Comparison of ENCODE assay signal across 12 mouse cellular contexts in genomic region chr17:35999356-35999755, GRCm38 (mm10). TPM values are rescaled to one million over a fixed set of nuclear protein-coding genes. Genes with fewer than 3 reads are reported as not detected.
A peak's percentile ranks its signal among the peaks of the same experiment; 100 is the strongest.
DNase-seq lines count a peak whose midpoint lies in the region; ATAC-seq and TF ChIP-seq lines count a peak whose summit lies in the region.
"Had no signal": no experiment of that assay in that cellular context is flagged by ENCODE, and none has a peak within 500 bp of the region (broad histone marks: within the 10 kb centered on the region; RNA-seq: fewer than 3 reads in every experiment).

No protein-coding gene starts in this region.

- TF ChIP-seq CTCF in forebrain, postnatal 0 days (IDR thresholded peaks at IDR 0.05; ENCODE audit: low read depth), result no peak

- no peak for ATAC-seq in liver, embryonic 12.5 days
- no peak for ATAC-seq in forebrain, postnatal 0 days
- ATAC-seq in midbrain, embryonic 14.5 days (ENCODE audit: low FRiP score, low TSS enrichment), result no peak

- peaks cover 86% of the 10 kb centered on the region for H3K4me1 ChIP-seq in liver, embryonic 12.5 days
- H3K4me1 ChIP-seq in forebrain, postnatal 0 days (ENCODE audit: insufficient read depth), result peaks cover 4% of the 10 kb centered on the region; the same call in 1 of the 2 replicates
- peaks cover 4% of the 10 kb centered on the region; the same call in 1 of the 2 replicates for H3K4me1 ChIP-seq in midbrain, embryonic 14.5 days (ENCODE audit: control insufficient read depth, insufficient read depth, low read length)

- H3K9ac ChIP-seq in liver, embryonic 12.5 days, result no peak overlapping the region
- H3K9ac ChIP-seq in forebrain, postnatal 0 days, result no peak overlapping the region
- H3K9ac ChIP-seq in midbrain, embryonic 14.5 days (replicated peaks; ENCODE audit: low read length), result no peak overlapping the region
- H3K9ac ChIP-seq: hindbrain, embryonic 14.5 days; lung, embryonic 14.5 days had no signal

- H3K4me2 ChIP-seq in liver, embryonic 12.5 days, result peak overlapping the region; percentile 56
- no peak overlapping the region for H3K4me2 ChIP-seq in forebrain, postnatal 0 days (ENCODE audit: low read depth)
- no peak overlapping the region for H3K4me2 ChIP-seq in midbrain, embryonic 14.5 days (ENCODE audit: low read length)
- H3K4me2 ChIP-seq: hindbrain, embryonic 14.5 days; lung, embryonic 14.5 days had no signal

- peaks cover 41% of the 10 kb centered on the region for H3K36me3 ChIP-seq in liver, embryonic 12.5 days
- no peaks in the 10 kb centered on the region for H3K36me3 ChIP-seq in forebrain, postnatal 0 days (ENCODE audit: insufficient read depth)
- no peaks in the 10 kb centered on the region for H3K36me3 ChIP-seq in midbrain, embryonic 14.5 days (ENCODE audit: control insufficient read depth, insufficient read depth, low read length)

- 50% methylated on average over 7 of the region's 7 CpGs for WGBS in liver, embryonic 12.5 days (ENCODE audit: insufficient replicate concordance)
- WGBS in forebrain, postnatal 0 days, result 88% methylated on average over 7 of the region's 7 CpGs
- WGBS in midbrain, embryonic 14.5 days, result 94% methylated on average over 7 of the region's 7 CpGs

- peak overlapping the region; percentile 8; the same call in 1 of the 2 replicates for H3K27ac ChIP-seq in liver, embryonic 12.5 days
- H3K27ac ChIP-seq in forebrain, postnatal 0 days (ENCODE audit: low read depth, low read length), result no peak overlapping the region
- H3K27ac ChIP-seq in midbrain, embryonic 14.5 days (replicated peaks; ENCODE audit: low read depth, low read length), result no peak overlapping the region
- H3K27ac ChIP-seq: hindbrain, embryonic 14.5 days; kidney, postnatal 0 days had no signal

- peak overlapping the region; percentile 48 for H3K4me3 ChIP-seq in liver, embryonic 12.5 days
- H3K4me3 ChIP-seq in forebrain, postnatal 0 days (ENCODE audit: low read depth, low read length), result no peak overlapping the region
- H3K4me3 ChIP-seq in midbrain, embryonic 14.5 days (replicated peaks; ENCODE audit: low read depth, low read length), result no peak overlapping the region
- H3K4me3 ChIP-seq: myocyte had no signal

- peaks cover 28% of the 10 kb centered on the region for H3K9me3 ChIP-seq in liver, embryonic 12.5 days (replicated peaks)
- no peaks in the 10 kb centered on the region for H3K9me3 ChIP-seq in forebrain, postnatal 0 days (ENCODE audit: low read length)
- no peaks in the 10 kb centered on the region for H3K9me3 ChIP-seq in midbrain, embryonic 14.5 days (ENCODE audit: control insufficient read depth, low read length)

- H3K27me3 ChIP-seq in liver, embryonic 12.5 days (replicated peaks), result no peaks in the 10 kb centered on the region
- H3K27me3 ChIP-seq in forebrain, postnatal 0 days (ENCODE audit: insufficient read depth, low read length), result no peaks in the 10 kb centered on the region
- H3K27me3 ChIP-seq in midbrain, embryonic 14.5 days (ENCODE audit: control insufficient read depth, insufficient read depth, low read length), result no peaks in the 10 kb centered on the region

- DNase-seq in lung, postnatal 25 days (ENCODE audit: low spot score), result peak; percentile 64
- no peak for DNase-seq in lung, postnatal 14 days
- peak; percentile 55 for DNase-seq in spleen, adult 12 weeks (ENCODE audit: low spot score)
- DNase-seq in layer of hippocampus, adult 9-10 months (ENCODE audit: low spot score), result no peak
- DNase-seq in forebrain, postnatal 0 days, result no peak
- no peak for DNase-seq in midbrain, embryonic 14.5 days
- DNase-seq in left cerebral cortex, adult 11 months (ENCODE audit: low spot score), result no peak
- DNase-seq: lung, embryonic 14.5 days had no signal

RNA-seq across cellular contexts. Expression of gene Prr3, which starts 19.3 kb away (rescaled TPM):
- 12.6 and 13.7 TPM in 2 replicates for polyA plus RNA-seq in liver, embryonic 12.5 days (2016; fragmentation: Nextera tagmentation; extraction: Ambion mirVana)
- 38.4 and 49.8 TPM in 2 replicates for total RNA-seq in forebrain, postnatal 0 days (2014; rRNA removed)
- 83.1 and 93.9 TPM in 2 replicates for polyA plus RNA-seq in forebrain, postnatal 0 days (2015; fragmentation: Nextera tagmentation; extraction: Ambion mirVana)
- 80.3 and 87.3 TPM in 2 replicates for polyA plus RNA-seq in midbrain, embryonic 14.5 days (2014; fragmentation: Nextera tagmentation; extraction: Ambion mirVana)

RNA-seq across cellular contexts. Expression of gene Gnl1, which starts 19.7 kb away (rescaled TPM):
- polyA plus RNA-seq in liver, embryonic 12.5 days (2016; fragmentation: Nextera tagmentation; extraction: Ambion mirVana), result 23.7 and 25.1 TPM in 2 replicates
- total RNA-seq in forebrain, postnatal 0 days (2014; rRNA removed), result 86.2 and 115 TPM in 2 replicates
- 63.1 and 83.4 TPM in 2 replicates for polyA plus RNA-seq in forebrain, postnatal 0 days (2015; fragmentation: Nextera tagmentation; extraction: Ambion mirVana)
- 42.4 and 49.6 TPM in 2 replicates for polyA plus RNA-seq in midbrain, embryonic 14.5 days (2014; fragmentation: Nextera tagmentation; extraction: Ambion mirVana)

RNA-seq across cellular contexts. Expression of gene H2-T24, which starts 21.0 kb away (rescaled TPM):
- 4.6 and 5.7 TPM in 2 replicates for polyA plus RNA-seq in liver, embryonic 12.5 days (2016; fragmentation: Nextera tagmentation; extraction: Ambion mirVana)
- total RNA-seq in forebrain, postnatal 0 days (2014; rRNA removed), result 0.33 and 1.0 TPM in 2 replicates
- 1.6 and 4.7 TPM in 2 replicates for polyA plus RNA-seq in forebrain, postnatal 0 days (2015; fragmentation: Nextera tagmentation; extraction: Ambion mirVana)
- 7.4 and 9.8 TPM in 2 replicates for polyA plus RNA-seq in midbrain, embryonic 14.5 days (2014; fragmentation: Nextera tagmentation; extraction: Ambion mirVana)

RNA-seq across cellular contexts. Expression of gene Abcf1, which starts 29.8 kb away (rescaled TPM):
- polyA plus RNA-seq in liver, embryonic 12.5 days (2016; fragmentation: Nextera tagmentation; extraction: Ambion mirVana), result 90.2 and 90.5 TPM in 2 replicates
- total RNA-seq in forebrain, postnatal 0 days (2014; rRNA removed), result 55.9 and 60.4 TPM in 2 replicates
- 89.0 and 101 TPM in 2 replicates for polyA plus RNA-seq in forebrain, postnatal 0 days (2015; fragmentation: Nextera tagmentation; extraction: Ambion mirVana)
- 64.9 and 82.4 TPM in 2 replicates for polyA plus RNA-seq in midbrain, embryonic 14.5 days (2014; fragmentation: Nextera tagmentation; extraction: Ambion mirVana)

RNA-seq across cellular contexts. Expression of gene H2-T23, which starts 33.3 kb away (rescaled TPM):
- 19.5 and 20.5 TPM in 2 replicates for polyA plus RNA-seq in liver, embryonic 12.5 days (2016; fragmentation: Nextera tagmentation; extraction: Ambion mirVana)
- total RNA-seq in forebrain, postnatal 0 days (2014; rRNA removed), result 9.0 and 10.2 TPM in 2 replicates
- 6.4 and 6.9 TPM in 2 replicates for polyA plus RNA-seq in forebrain, postnatal 0 days (2015; fragmentation: Nextera tagmentation; extraction: Ambion mirVana)
- polyA plus RNA-seq in midbrain, embryonic 14.5 days (2014; fragmentation: Nextera tagmentation; extraction: Ambion mirVana), result 4.4 TPM in 2 replicates

Comparison
In these comparisons a context has a peak if more than half of its experiments do, and no peak if none do; other contexts are left out.
1. DNase-seq: peak in lung, postnatal 25 days (single experiment) and spleen, adult 12 weeks (single experiment); none in lung, postnatal 14 days (single experiment), layer of hippocampus, adult 9-10 months (single experiment), forebrain, postnatal 0 days (single experiment), midbrain, embryonic 14.5 days (single experiment) and left cerebral cortex, adult 11 months (single experiment).